Mouse (Mus musculus): ENCODE measurements around the gene Rab40c.

Gene Rab40c

DNA sequence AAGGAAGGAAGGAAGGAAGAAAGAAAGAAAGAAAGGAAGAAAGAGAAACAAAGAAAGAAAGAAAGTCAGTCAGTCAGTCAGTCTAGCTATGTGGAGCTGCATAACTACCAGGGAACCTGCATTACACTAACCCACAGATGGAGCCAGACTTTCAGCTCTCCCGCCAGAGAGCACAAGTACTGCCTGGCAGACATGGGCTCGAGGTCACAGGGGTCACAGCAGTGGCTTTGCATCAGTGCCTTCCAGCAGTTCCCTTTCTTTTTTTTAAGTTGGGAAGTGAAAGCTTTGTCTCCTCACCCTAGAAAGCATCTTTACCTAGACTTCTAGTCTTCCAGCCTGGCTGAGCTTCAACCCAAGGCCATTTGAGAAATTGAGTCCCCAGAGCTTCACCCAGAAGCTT, 24.1 kb downstream of the Rab40c start:
- no peak for DNase-seq (ENCODE audit: low spot score)

DNA sequence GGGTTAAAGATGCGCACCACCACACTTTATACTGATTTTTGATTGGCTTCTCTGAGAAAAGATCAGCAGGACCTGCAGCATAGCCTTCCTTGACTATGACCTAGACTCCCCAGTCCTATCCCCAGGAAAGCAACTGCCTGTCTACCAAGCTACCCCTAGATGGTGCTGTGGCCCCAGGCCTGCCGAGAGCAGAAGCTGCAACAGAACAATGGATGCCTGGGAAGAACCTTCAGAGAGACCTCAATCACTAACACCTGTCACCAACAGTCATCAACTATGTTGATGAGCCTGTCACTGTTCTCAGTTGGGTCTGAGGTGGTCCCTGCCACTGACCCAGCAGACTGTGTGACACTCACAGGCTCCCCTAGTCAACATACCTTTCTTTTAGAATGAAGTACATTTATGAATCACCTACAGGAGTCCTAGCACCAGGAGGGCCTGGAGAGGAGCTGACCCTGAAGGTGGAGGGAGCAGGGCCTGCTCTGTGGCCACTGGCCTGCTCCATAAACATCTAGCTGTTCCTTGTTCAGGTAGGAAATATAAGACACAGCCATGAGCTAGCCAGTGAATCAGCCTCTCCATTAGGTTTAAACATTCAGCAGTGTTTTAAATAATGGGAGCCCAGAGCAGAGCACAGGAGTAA, 25.4 kb downstream of the Rab40c start:
- DNase-seq (ENCODE audit: low spot score), result no peak

DNA sequence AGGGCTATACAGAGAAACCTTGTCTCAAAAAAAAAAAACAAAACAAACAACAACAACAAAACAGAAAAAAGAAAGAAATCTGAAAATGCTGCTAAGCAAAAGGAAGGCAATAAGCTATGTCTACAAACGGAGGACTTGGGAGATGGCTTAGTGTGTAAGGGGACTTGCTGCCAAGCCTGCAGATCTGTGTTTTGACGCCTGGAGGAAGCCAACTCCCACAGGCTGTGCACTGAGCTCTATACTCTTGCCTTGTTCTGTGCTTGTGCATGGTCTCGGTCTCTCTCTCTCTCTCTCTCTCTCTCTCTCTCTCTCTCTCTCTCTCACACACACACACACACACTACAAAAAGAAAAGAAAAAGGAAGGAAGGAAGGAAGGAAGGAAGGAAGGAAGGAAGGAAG, 30.7 kb downstream of the Rab40c start:
- DNase-seq (ENCODE audit: low spot score), result no peak

DNA sequence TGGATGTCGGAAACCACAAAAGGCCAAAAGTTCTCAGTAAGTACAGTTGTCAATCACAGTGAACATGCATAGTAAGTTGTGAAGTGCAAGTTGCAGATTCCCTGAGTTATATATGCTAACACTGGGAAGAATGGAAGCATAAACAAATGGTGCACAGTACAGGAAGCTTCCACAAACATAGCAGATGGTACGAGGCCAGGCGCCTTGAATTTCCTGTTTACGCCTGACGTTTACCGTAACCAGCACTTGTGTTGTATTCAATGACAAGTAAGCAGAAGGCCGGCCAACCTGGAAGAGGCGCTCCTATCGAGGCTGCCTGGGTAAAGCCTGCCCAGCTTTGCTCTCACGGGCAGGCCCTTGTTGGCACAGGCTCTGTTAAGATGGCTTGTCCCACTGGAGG, 32.1 kb downstream of the Rab40c start:
- DNase-seq (ENCODE audit: low spot score), result no peak

DNA sequence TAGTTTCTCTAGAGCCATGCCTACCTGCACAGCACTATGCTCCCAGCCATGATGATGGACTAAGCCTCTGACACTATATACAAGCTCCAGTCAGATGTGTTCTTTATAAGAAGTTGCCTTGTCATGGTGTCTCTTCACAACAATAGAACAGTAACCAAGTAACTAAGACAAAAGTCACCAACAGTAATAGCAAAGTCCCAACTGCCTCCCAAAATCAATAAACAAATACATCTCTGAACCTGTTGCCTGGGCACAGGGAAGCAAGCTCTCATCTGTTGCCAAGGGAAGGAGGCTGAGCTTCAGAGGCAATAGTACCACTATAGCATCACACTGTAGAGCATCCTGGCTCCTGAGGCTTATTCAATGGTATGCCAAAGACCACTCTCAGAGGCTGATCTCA, 32.7 kb downstream of the Rab40c start:
- no peak for DNase-seq (ENCODE audit: low spot score)

DNA sequence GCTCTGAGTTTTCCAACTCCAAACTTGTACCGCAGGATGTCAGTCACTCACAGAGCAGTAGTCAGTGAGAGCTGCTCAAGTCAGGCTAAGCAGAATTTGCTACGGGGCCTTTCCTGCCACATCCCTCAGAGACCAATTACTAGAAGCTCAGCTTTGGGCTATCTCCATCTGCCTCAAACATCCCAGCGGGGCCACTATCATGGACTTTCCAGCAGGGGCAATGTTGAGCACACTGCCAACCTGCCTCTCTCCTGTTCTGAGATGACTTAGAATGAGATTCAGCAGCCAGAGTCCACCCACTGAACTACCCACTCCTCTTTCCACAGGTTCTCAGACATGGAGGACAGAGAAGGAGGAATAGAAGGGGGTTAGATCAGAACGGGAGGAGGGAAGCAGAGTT, 33.9 kb downstream of the Rab40c start:
- DNase-seq (ENCODE audit: low spot score), result no peak

DNA sequence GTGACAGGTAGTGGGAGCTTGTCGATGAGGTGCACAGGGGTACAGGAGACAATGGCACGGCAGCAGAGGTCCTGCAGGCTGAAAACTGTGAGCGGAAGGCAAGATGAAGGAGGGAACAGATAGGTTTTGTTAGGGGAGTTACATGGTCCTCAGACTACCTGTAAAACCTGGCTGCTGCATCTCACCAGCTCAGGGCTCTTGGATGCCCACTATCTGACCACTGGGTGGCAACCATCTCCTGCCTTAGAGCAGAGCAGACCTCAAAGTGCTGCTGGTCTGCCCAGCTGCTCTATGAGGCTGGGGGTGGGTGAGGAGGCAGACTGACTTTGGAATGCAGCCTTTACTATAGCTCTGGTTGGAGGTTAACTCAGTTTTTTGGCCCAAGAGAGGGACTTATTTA, 35.7 kb downstream of the Rab40c start:
- DNase-seq (ENCODE audit: low spot score), result no peak

DNA sequence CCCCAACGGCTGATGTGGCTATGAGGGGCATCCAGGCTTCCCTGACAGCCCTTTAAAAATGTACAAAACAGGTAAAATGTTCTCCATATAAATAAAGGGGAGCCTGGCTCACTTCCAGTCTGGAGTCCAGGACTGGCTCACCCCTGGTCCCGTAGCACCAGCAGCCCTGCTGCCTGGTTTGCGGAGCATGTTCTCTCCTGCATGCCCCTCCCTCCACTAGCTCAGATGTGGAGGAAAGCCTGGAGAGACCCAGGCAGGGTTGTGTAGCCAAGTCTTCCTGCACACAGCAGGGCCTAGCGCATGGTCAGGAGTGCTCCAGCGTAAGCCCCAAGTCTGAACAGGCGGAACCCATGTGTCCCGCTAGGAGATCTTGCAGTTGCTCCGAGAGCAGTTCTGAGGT, 36.3 kb downstream of the Rab40c start:
- DNase-seq (ENCODE audit: low spot score), result no peak

DNA sequence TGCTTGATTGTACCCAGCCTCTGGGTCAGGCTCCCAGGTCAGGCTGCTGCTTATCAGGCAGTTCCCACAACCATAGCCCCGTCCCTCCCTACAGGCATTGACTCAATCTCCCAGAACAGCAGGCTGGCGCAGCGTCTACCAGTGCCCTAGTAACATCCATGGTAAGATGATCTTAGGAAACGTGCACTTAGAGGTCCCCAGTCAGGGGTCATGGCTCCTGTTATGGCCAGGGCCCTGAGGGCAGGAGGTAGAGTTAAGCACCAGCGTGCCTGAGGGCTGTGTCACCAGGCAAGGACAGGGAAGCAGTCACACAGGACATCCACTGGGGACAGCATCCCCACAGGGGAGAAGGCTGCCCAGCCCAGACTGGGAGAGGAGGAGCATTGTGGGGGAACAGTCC, 37.2 kb downstream of the Rab40c start:
- DNase-seq (ENCODE audit: low spot score), result no peak

DNA sequence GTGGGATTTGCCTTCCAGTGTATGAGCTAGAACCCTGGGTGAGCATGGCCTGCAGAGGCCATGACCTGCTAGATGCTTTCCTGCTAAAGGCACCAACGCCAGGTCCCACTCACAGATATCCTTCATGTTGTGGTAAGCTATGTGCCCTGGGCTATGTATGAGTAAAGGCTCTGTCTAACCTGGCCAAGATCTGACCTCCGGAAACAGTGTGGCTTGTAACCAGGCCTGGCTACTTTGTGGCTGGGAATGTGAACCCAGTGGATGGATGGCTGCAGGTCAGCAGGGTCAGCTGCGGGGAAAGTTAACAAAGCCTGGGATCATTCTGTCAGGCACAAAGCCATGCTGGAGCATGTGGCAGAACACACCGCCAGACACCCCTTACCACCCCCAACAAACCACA, 37.8 kb downstream of the Rab40c start:
- no peak for DNase-seq (ENCODE audit: low spot score)

DNA sequence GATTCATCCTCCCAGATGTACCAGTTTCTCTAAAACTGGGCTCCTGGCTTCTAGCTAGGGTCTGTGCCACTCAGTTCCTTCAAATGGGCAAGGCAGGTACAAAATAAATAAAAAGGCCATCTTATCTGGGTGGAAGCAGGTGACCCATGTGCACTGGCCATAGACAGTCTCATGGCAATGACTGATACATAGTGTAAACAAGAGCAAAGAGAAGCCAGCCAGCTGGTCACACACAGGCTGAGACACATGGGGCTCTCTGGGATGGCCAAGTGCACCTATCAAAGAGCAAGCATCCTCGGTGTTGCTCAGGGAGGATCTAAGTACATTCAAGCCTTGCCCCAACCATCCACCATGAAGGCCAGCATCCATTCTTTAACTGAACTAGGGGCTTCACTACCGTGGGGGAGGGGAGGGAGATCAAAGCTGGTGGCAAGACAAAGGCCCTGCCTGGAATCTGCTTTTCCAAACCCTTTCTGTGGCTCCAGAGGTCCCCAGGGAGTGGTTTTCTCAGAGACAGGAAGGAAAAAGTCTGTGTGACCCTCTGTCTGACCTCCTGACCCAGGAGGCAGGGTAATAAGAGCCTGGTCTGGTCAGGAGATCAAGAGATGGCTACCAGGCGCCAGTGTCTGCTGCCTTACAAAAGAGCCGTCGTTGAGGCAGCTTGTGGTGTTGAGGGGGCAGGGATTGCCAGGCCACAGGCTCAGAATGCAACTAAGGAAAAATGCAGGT, 38.5 kb downstream of the Rab40c start:
- no peak for DNase-seq (ENCODE audit: low spot score)

DNA sequence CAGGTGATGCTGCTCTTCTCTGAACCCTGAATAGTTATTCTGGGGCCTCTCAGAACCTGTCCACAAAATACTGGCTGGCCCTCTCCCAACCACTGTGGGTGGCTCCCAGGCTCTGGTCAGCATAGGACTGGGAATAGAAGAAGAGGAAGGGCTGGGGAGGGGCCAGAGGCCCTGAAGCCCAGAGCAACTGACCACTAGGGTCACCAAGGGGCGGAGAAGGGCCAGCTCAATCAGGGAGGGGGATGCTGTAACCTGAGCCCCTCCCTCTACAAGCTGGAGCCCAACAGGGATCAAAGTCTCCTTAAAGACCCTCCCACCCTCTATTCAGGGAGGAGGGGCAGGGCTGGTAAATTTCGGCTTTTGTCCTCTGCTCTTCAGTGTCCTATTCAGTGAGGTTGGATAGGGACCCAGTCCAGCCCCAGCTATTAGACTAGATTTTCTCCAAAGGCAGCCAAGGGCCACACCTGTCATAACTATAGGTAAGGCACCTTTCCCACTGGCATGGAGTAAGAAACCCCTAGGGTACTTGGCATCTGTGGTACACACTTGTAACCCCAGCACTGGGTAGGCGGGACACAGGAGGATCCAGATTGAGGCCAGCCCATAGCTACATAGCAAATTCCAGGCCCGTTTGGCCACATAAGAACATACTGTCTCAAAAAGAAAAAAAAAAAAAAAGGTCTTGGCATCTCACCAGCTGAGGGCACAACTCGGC, 39.2 kb downstream of the Rab40c start, which contains the start of gene Wfikkn1:
TSS of gene Wfikkn1 (minus strand) at position 663 of the 715 bp plus-strand sequence.
- DNase-seq (ENCODE audit: low spot score), result no peak

DNA sequence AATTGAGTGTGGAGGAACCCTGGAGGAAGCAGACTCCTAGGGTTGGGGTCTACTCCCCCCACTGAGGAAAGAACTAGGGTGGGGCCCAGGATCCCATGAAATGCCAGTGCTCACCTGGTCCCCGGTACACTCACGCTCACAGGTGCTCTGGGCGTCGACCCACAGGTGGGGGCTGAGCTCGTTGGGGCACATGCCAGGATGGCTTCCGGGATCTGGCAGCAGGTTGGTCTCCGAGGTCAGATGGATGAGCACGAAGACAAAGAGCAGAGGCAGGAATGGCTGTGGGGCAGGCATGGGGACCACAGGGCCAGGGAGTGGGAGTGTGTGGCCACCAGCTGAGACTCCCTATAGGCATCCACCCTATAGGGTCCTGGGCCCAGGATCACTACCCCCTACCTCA, 39.8 kb downstream of the Rab40c start:
- no peak for DNase-seq (ENCODE audit: low spot score)

DNA sequence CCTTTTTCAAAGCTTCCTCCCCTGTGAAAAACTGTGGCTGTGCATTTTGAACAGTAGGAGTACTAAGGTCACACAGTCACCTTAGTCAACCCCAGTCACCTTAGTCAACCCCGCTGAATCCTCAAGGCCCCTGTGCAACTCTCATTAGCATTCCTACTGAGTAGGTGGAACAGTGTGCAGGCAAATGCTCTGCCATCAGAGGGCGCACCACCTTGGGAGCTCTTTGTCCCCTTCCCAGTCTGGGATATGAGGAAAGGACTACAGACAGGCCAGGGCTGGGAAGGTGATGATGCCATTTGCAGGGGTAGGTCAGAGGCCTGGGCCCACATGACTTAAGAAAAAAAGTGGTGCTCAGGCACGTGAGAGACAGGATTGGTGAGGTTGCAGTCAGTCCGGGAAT, 40.3 kb downstream of the Rab40c start:
- no peak for DNase-seq (ENCODE audit: low spot score)

DNA sequence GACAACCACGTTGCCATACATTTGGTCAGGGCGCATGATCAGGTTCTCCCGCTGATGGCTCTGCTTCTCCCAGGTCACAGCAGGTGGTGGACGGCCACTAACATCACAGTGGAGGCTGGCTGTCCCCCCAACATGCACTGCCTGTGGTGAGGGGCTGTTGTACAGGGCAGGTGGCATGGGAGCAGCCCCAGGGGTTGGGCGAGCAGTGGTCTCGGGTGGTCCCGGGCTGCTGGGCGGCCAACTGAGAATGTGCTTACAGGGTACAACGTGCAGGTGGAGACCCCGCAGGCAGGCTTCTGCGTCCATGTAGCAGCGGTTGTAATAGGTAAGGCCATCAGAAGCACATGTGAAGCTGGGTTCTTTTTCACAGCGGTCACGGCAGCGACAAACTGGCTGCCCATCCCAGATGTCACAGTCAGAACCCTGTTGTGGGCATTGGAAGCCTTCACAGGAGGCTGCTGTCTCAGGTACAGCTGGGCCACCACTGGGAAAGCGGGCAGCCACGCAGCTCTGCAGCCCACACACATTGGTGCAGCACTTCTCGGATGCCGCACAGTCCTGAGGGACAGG, 40.8 kb downstream of the Rab40c start:
- no peak for DNase-seq (ENCODE audit: low spot score)

DNA sequence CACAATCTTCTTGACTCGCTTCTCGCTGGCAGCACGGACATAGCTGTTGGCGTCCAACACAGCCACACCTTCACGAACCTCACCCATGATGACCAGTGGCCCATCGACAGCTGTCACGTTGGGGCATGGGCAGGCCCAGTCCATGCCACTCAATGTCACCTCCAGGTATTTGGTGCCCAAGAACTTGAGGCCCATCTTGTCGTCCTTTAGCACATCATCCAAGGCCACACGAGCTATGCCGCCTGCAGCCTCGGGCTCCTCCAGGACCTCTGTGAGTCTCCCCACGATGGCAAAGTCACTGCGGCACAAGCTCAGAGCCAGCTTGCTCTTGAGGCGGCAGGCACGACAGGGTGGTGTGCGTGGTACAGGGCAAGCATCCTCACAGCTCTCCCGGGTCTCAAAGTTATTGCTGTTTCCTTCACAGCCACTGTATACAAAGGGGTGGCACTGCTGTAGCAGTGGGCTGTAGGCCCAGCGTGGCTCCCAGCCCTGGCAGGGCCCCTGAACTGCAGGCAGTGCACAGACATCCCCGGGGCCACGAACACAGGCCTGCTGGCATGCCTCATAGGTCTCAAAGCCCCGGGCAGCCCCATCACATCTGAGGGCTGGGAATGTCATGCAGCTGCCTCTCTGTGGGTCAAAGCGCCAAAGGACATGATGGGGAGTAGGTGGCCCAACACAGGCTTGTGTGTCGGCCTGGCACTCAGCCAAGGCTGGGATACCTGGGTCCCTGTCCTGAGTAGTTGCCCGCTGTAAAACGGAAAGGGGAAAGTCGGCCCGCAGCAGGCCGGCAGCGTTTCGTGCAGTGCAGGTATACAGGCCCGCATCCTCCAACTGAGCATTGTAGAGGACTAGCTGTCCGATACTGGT, 41.6 kb downstream of the Rab40c start:
- DNase-seq (ENCODE audit: low spot score), result no peak

DNA sequence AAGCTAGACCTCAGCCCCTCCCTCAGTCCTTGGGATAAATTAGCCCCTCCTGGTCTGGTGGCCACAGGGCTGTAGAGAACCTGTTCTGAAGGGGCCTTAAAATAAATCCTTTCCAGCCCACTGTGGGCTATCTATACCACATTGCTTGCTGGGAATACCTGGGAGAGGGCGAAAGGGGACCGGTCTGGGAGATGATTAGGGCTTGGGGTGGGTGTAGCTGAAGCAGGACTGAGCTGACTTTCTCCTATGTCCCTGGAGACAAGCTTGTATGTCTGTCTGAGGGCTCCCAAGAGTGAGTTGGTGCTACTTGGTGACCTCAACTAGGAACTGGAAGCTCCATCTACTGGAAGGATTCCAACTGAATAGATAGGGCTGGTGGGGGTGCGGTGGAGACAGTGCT, 42.5 kb downstream of the Rab40c start:
- no peak for DNase-seq (ENCODE audit: low spot score)

DNA sequence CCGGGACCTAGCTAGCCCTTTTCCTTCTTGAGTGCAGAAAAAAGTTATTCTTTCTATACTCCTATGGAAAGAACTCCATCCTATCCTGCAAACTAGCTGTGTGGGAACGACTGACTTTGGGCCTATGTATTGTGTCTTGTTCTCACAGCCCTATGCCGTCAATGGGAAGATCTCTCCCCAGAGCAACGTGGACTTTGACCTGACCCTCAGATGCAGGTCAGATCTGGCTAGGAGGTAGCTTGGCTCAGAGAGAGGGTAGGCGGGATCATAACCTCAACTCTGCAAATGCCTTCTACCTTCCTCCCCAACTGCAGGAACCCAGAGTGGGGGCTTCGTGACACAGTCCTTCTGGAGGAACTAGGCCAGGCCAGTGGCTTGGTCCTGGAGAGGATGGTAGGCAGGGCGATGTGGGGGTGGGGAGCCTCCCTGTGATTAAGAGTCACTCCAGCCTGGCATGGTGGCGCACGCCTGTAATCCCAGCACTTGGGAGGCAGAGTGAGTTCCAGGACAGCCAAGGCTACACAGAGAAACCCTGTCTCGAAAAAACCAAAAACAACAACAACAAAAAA, 43.1 kb downstream of the Rab40c start:
- no peak for DNase-seq (ENCODE audit: low spot score)

DNA sequence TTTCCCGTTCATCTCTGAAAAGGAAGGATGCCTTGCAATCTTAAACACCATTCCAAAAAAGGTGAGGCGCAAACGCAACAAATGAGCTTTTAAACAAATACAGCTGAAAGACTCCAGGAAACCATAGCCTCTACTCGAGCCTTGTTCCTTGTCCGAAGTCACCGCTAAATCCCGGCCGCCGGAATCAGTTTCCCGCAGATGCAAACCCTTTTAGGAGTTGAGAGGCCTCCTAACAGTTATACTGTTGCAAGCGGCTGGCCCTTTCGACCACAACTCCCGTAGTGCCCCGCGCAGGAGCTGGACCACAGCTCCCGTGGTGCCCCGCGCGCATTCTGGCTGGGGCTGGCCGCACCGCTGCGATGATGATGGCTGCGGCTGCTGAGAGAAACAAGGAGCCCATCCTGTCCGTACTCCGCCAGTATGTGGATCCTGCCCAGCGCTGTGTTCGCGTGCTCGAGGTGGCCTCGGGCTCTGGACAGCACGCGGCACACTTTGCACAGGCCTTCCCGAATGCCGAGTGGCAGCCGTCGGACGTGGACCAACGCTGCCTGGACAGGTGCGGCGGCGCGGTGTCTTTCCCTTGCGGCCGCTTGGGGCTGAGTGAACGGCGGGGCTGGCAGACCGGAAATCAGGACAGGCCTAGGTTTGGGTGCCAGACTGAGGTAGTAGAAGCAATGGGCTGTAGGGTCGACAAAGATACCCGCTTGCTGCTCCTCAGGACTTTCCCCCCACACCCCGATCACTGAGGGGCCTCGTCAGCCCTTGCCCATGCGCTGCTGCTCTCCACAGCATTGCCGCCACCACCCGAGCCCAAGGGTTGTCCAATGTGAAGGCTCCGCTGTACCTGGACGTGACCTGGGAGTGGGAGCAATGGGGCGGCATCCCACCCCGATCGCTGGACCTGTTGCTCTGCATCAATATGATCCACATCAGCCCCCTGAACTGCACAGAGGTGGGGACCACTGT, 44.1 kb downstream of the Rab40c start:
- peak; percentile 86 for DNase-seq (ENCODE audit: low spot score)

DNA sequence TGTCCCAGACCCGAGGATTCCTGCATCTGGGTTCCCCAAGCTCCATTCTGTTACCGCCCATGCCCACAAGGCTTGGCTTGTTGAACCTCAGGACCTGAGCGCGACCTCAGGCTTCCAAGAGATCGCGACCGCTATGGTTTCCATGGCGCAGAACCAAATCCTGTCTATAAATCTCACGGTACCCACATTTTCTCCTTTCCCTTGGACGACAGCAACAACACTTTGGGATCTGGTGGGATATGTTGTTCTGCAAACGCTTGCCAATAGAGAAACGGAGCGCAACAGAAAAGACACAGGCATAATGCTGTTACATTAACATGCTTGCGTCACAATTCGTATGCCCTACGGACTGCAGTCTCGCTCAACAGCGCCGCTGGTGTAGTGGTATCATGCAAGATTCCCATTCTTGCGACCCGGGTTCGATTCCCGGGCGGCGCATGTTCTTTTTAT, 44.8 kb downstream of the Rab40c start, which contains the start of gene Mettl26:
TSS of gene Mettl26 (plus strand) at position 354 of the 450 bp plus-strand sequence.
- DNase-seq (ENCODE audit: low spot score), result peak; percentile 100

Data from layer of hippocampus, adult 9-10 months (tissue).